Mouse (Mus musculus): Measurements from ENCODE around the gene Gm10073.

DNA sequence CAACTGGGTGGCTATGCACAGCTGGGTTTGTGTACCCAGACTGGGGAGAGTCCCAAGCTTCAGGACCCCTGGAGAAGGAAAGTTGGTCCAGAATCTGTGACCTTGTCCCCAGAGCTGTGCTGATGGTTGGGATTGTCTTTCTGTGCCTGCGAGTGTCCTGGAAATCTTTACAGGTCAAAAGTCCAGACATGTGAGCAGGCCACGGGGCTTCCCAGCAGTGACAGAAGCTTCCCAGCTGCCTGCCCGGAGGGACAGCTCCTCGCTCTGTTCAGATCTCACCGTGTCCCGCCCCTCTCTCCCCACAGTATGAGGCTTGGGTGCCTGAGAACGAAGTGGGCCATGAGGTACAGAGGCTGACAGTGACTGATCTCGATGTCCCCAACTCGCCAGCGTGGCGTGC is 32.3 kb downstream of the Gm10073 start:
- TF ChIP-seq GATA1 (IDR thresholded peaks at IDR 0.05; ENCODE audit: borderline replicate concordance, low read length) (no peak), FLI1 (IDR thresholded peaks at IDR 0.05; ENCODE audit: low read length) (no peak)
